Mouse (Mus musculus) stomach, postnatal 0 days (tissue): Measurements from ENCODE around the gene Dmbt1. TPM values are rescaled to one million over a fixed set of nuclear protein-coding genes. Genes with fewer than 3 reads are reported as not detected.

Source experiments
- ATAC-seq: fragments of 200-750 bp; cut with Nextera tagmentation; 2 replicates; pipeline ENCODE4 v1.8.0; 2017; ENCODE audit not compliant: low FRiP score, low TSS enrichment
- DNase-seq: peaks from one replicate; pipeline ENCODE4 v3.0.0-alpha.2; 2016; ENCODE audit warnings: low spot score
- H3K27ac ChIP-seq: fragments of 300-500 bp; sonication (generic); replicated peaks from 2 replicates; pipeline ENCODE4 v1.5.1; 2014; ENCODE audit warnings: mild to moderate bottlenecking, control low read depth
- H3K27me3 ChIP-seq: fragments of 300-500 bp; sonication (generic); 2 replicates; pipeline ENCODE4 v1.6.1; 2014; ENCODE audit warnings: low read length; ENCODE audit not compliant: control insufficient read depth, insufficient read depth
- H3K36me3 ChIP-seq: fragments of 300-500 bp; sonication (generic); 2 replicates; pipeline ENCODE4 v1.6.1; 2014; ENCODE audit warnings: low read length, mixed read lengths; ENCODE audit not compliant: control insufficient read depth, insufficient read depth
- H3K4me1 ChIP-seq: fragments of 300-500 bp; sonication (generic); replicated peaks from 2 replicates; pipeline ENCODE4 v1.6.1; 2014; ENCODE audit warnings: antibody characterized with exemption; ENCODE audit not compliant: control insufficient read depth, insufficient read depth
- H3K4me2 ChIP-seq: fragments of 300-500 bp; sonication (generic); replicated peaks from 2 replicates; pipeline ENCODE4 v1.6.1; 2014; ENCODE audit warnings: low read depth, mild to moderate bottlenecking, control low read depth, moderate library complexity
- H3K4me3 ChIP-seq: fragments of 300-500 bp; sonication (generic); 2 replicates; pipeline ENCODE4 v1.5.1; 2014; ENCODE audit warnings: low read depth, low read length, control low read depth
- H3K9ac ChIP-seq: fragments of 300-500 bp; sonication (generic); 2 replicates; pipeline ENCODE4 v1.6.1; 2014; ENCODE audit warnings: mild to moderate bottlenecking, low read length, control low read depth, mixed read lengths
- H3K9me3 ChIP-seq: fragments of 300-500 bp; sonication (generic); 2 replicates; pipeline ENCODE4 v1.6.1; 2016; ENCODE audit warnings: low read length; ENCODE audit not compliant: control insufficient read depth
- CTCF ChIP-seq: IDR thresholded peaks from 2 replicates; pipeline ENCODE4 v1.5.1; 2016; ENCODE audit warnings: antibody characterized with exemption, low read depth, mild to moderate bottlenecking, moderate library complexity
- EP300 ChIP-seq: optimal IDR thresholded peaks from 2 replicates; pipeline ENCODE3; 2016; ENCODE audit warnings: antibody characterized with exemption
- WGBS: fragments of 180-500 bp; shearing (Covaris S2); extraction: QIAGEN DNeasy Blood & Tissue Kit; methylation state at CpG from one replicate; pipeline ENCODE4 v1.1.7; 2014; 5-methylcytosine and 5-hydroxymethylcytosine counted together
- polyA plus RNA-seq: library from polyadenylated mRNA; unstranded; fragments of >200 nt; fragmentation: Nextera tagmentation; extraction: Ambion mirVana; gene quantifications from 2 replicates; pipeline ENCODE4 v1.2.1, GENCODE M21; 2015

Gene Dmbt1
- polyA plus RNA-seq, 1 experiment from 2014 or later: 174 TPM

- TF ChIP-seq EP300: no peak
- no peak for TF ChIP-seq CTCF
- H3K4me3 ChIP-seq: no peak overlapping the region
- no peak overlapping the region for H3K27ac ChIP-seq
- no peak for DNase-seq
- no peaks in the 10 kb centered on the region for H3K27me3 ChIP-seq
- WGBS: 80% methylated on average over 3 of the region's 3 CpGs
- H3K4me1 ChIP-seq: no peaks in the 10 kb centered on the region
- no peak for ATAC-seq
- H3K9me3 ChIP-seq: no peaks in the 10 kb centered on the region
- H3K4me2 ChIP-seq: no peak overlapping the region
- no peak overlapping the region for H3K9ac ChIP-seq
- H3K36me3 ChIP-seq: no peaks in the 10 kb centered on the region
These were observed 135.9 kb downstream of the Dmbt1 start for GRCm38 (mm10) chr7:131167771-131168170.

DNA sequence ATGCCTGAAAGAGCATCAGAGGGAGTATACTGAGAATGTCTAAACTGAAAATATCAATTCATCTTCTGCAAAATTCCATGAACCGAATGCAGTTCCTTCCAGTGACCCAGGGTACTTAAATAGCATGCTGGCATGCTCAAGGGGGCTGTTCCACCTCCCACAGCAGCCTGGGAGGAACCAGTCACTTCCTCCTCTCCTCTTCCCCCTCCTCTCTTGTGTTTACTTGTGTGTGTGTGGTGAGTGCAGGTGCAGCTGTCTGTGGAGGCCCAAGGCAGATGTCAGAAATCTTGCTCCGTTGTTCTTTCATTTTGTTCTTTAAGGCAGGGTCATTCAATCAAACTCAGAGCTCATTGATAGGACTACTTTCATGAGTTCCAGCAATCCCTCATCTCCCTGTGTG is 137.2 kb downstream of the Dmbt1 start:
- Histone ChIP-seq H3K4me2 (no peak overlapping the region), H3K9ac (no peak overlapping the region), H3K4me1 (no peaks in the 10 kb centered on the region), H3K27me3 (no peaks in the 10 kb centered on the region), H3K4me3 (no peak overlapping the region), H3K27ac (no peak overlapping the region), H3K9me3 (no peaks in the 10 kb centered on the region), H3K36me3 (no peaks in the 10 kb centered on the region)
- ATAC-seq: no peak
- no peak for DNase-seq
- TF ChIP-seq CTCF (no peak), EP300 (no peak)
- WGBS: 15% methylated on average over 2 of the region's 2 CpGs

Other genes with a start within 250 kb of the Dmbt1 start
- 32.1 and 34.1 TPM in 2 replicates for gene Plekha1, start 166.3 kb upstream of the Dmbt1 start, polyA plus RNA-seq
- gene Htra1, start 95.9 kb upstream of the Dmbt1 start, polyA plus RNA-seq: 48.6 and 51.6 TPM in 2 replicates
- not detected in 2 replicates for gene 4933402N03Rik, start 114.3 kb downstream of the Dmbt1 start, polyA plus RNA-seq
- 0.06 TPM in 1 of 2 replicates, not detected in the other for gene 5430419D17Rik, start 142.3 kb downstream of the Dmbt1 start, polyA plus RNA-seq